Mouse (Mus musculus) liver, adult 2 months (tissue): ENCODE data around the gene Hsd3b6.

Experiments used
- CTCF ChIP-seq: fragments of 200-500 bp; IDR thresholded peaks from 2 replicates; pipeline ENCODE4 v1.5.1; 2011; ENCODE audit warnings: low read depth, low read length, control low read depth
- POLR2A ChIP-seq: fragments of 200-500 bp; IDR thresholded peaks from 2 replicates; pipeline ENCODE4 v1.6.1; 2011; ENCODE audit warnings: low read length, control low read depth; ENCODE audit not compliant: insufficient read depth; ENCODE audit errors: extremely low read depth

- no peak for TF ChIP-seq CTCF
- TF ChIP-seq POLR2A = no peak
These were observed 39.4 kb upstream of the Hsd3b6 start for GRCm38 (mm10) chr3:98853685-98854084.
